Mouse (Mus musculus): Measurements from ENCODE around the gene Lgi2. TPM values are rescaled to one million over a fixed set of nuclear protein-coding genes. Genes with fewer than 3 reads are reported as not detected.

Lgi2 gene
- polyA plus RNA-seq, 1 experiment from 2014 or later: 0.26 TPM

DNA sequence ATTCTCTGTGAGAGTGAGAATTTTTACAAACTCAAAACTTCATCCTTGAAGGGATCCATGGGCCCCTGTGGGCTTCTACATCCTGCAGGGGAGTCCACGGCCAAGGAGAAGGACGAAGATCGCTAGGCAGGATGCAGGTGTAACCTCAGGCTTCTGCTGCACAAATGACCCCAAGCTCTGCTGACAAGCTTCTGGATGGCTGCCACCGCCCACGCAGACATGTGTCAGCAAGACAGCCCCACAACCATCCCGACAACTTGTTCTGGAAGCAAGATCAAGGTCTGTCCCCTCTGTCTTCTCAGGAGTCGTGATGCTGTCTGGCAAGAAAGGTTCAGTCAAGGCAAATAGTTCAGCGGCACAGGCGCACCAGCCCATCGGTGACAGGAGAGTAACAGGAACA lies 43.4 kb upstream of the Lgi2 start:
- no peak overlapping the region for H3K27ac ChIP-seq (ENCODE audit: low read depth)
- no peak overlapping the region for H3K4me3 ChIP-seq (ENCODE audit: low read depth, low read length)
- no peak overlapping the region for H3K9ac ChIP-seq (replicated peaks)
- no peaks in the 10 kb centered on the region for H3K27me3 ChIP-seq (ENCODE audit: insufficient read depth, low read length)
- H3K36me3 ChIP-seq (replicated peaks; ENCODE audit: insufficient read depth, low read length): no peaks in the 10 kb centered on the region
- H3K4me1 ChIP-seq (ENCODE audit: insufficient read depth): no peaks in the 10 kb centered on the region
- 55% methylated on average over 10 of the region's 10 CpGs for WGBS (ENCODE audit: insufficient replicate concordance)
- ATAC-seq (no peak), DNase-seq (no peak)
- H3K9me3 ChIP-seq (ENCODE audit: low read length): no peaks in the 10 kb centered on the region
- no peak overlapping the region for H3K4me2 ChIP-seq (ENCODE audit: low read depth, low read length)
- TF ChIP-seq EP300 (IDR thresholded peaks at IDR 0.05; ENCODE audit: low read depth) (no peak), CTCF (IDR thresholded peaks at IDR 0.05; ENCODE audit: low read depth) (no peak)

DNA sequence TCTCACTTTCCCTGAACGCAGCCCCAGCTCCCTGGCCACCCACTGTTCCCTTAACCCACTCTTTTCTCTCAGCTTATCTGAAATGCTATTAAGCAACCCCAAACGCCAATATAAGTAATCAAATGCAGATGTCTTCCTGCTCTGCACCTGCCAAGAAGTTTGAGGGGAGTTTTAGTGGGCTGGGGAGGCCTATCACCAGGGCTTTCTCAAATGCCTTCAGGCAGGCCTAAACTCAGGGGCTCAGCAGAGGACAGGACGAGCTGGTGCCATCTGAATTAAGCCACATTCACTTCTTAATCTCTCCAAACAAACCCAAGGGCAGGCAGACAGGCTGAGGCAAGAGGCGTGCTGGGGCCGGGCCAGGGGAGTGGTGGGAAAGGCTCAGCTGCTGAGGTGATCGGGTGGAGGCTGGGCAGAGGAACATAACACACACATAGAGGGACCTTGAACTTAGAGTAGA lies 38.4 kb upstream of the Lgi2 start:
- no peaks in the 10 kb centered on the region for H3K4me1 ChIP-seq (ENCODE audit: insufficient read depth)
- H3K36me3 ChIP-seq (replicated peaks; ENCODE audit: insufficient read depth, low read length): no peaks in the 10 kb centered on the region
- no peaks in the 10 kb centered on the region for H3K27me3 ChIP-seq (ENCODE audit: insufficient read depth, low read length)
- H3K4me3 ChIP-seq (ENCODE audit: low read depth, low read length): no peak overlapping the region
- 55% methylated on average over 6 of the region's 6 CpGs for WGBS (ENCODE audit: insufficient replicate concordance)
- no peaks in the 10 kb centered on the region for H3K9me3 ChIP-seq (ENCODE audit: low read length)
- no peak overlapping the region for H3K27ac ChIP-seq (ENCODE audit: low read depth)
- no peak for DNase-seq
- H3K4me2 ChIP-seq (ENCODE audit: low read depth, low read length): no peak overlapping the region
- H3K9ac ChIP-seq (replicated peaks): no peak overlapping the region
- TF ChIP-seq CTCF (IDR thresholded peaks at IDR 0.05; ENCODE audit: low read depth): no peak
- TF ChIP-seq EP300 (IDR thresholded peaks at IDR 0.05; ENCODE audit: low read depth): no peak
- no peak for ATAC-seq

DNA sequence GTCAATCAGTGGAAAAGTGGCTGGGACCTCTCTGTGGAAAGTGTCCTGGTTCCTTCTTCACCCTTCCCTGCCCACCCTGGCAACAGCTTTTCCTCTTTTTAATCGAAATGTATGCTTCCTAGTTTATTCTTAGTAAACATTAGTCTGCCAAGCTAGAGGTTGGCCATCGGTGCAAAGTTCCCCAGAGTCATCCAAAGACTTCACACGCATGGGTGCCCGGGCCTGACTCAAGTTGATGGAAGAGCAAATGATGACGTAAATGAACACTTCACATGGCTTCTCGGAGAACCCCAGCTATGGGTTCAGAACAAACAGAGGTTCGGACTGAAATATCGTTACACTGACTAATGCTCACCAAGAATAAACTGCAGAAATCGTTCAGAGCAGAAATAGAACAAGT lies 24.4 kb upstream of the Lgi2 start:
- Histone ChIP-seq H3K9ac (replicated peaks) (no peak overlapping the region), H3K9me3 (ENCODE audit: low read length) (no peaks in the 10 kb centered on the region), H3K27ac (ENCODE audit: low read depth) (no peak overlapping the region), H3K27me3 (ENCODE audit: insufficient read depth, low read length) (no peaks in the 10 kb centered on the region), H3K36me3 (replicated peaks; ENCODE audit: insufficient read depth, low read length) (no peaks in the 10 kb centered on the region), H3K4me1 (ENCODE audit: insufficient read depth) (no peaks in the 10 kb centered on the region), H3K4me2 (ENCODE audit: low read depth, low read length) (no peak overlapping the region), H3K4me3 (ENCODE audit: low read depth, low read length) (no peak overlapping the region)
- 74% methylated on average over 9 of the region's 9 CpGs for WGBS (ENCODE audit: insufficient replicate concordance)
- DNase-seq: no peak
- ATAC-seq: no peak
- no peak for TF ChIP-seq CTCF (IDR thresholded peaks at IDR 0.05; ENCODE audit: low read depth)
- TF ChIP-seq EP300 (IDR thresholded peaks at IDR 0.05; ENCODE audit: low read depth): no peak

DNA sequence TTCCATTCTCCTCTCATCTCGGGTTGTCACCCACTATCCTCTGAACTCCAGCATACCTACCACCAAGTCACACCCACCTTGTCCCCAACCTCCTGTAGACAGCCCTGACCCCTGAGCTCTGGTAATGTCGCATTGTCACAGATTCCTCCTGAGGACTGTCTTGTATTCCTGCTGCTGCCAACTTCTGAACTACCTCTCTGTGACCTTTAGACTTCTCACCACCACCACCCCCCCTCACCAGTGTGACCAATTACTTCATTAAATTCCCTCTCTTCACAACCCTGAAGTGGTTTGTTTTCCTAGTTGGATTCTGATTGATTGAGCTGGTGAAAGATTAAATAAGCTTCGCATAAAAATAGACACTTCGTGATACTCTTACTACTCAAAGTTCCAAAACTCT lies 22.4 kb upstream of the Lgi2 start:
- H3K4me2 ChIP-seq (ENCODE audit: low read depth, low read length): no peak overlapping the region
- H3K4me1 ChIP-seq (ENCODE audit: insufficient read depth): no peaks in the 10 kb centered on the region
- no peaks in the 10 kb centered on the region for H3K36me3 ChIP-seq (replicated peaks; ENCODE audit: insufficient read depth, low read length)
- TF ChIP-seq CTCF (IDR thresholded peaks at IDR 0.05; ENCODE audit: low read depth) (no peak), EP300 (IDR thresholded peaks at IDR 0.05; ENCODE audit: low read depth) (no peak)
- no peaks in the 10 kb centered on the region for H3K27me3 ChIP-seq (ENCODE audit: insufficient read depth, low read length)
- no peak overlapping the region for H3K9ac ChIP-seq (replicated peaks)
- H3K4me3 ChIP-seq (ENCODE audit: low read depth, low read length): no peak overlapping the region
- 0 out of 2 replicates have a peak, but pooled peaks have one; percentile 36 for ATAC-seq
- no peaks in the 10 kb centered on the region for H3K9me3 ChIP-seq (ENCODE audit: low read length)
- no peak overlapping the region for H3K27ac ChIP-seq (ENCODE audit: low read depth)
- 59% methylated on average over 4 of the region's 4 CpGs for WGBS (ENCODE audit: insufficient replicate concordance)
- DNase-seq: no peak

DNA sequence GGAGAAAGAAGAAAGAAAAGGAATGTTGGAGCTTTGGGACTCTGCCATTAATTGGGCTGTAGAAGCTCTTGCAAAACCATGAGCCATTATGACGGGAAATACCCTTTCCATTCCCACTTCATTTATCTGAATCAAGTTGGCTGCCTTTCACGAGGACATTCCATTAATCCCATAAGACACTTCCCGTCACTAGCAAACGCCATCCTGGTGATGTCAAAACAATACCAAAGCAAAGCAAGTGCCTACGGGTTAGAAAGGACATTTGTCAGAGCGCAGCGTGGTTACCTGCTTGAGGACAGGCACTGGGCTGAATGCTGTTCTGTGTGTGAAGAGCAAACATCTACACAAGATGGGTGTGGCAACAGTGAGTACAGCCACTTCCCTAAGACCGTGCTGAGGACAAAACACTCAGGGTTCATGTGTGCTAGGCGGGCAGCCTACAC lies 21.1 kb upstream of the Lgi2 start:
- no peak overlapping the region for H3K9ac ChIP-seq (replicated peaks)
- H3K27ac ChIP-seq (ENCODE audit: low read depth): no peak overlapping the region
- no peak overlapping the region for H3K4me3 ChIP-seq (ENCODE audit: low read depth, low read length)
- H3K27me3 ChIP-seq (ENCODE audit: insufficient read depth, low read length): no peaks in the 10 kb centered on the region
- 72% methylated on average over 9 of the region's 9 CpGs for whole genome bisulfite sequencing (ENCODE audit: insufficient replicate concordance)
- H3K4me2 ChIP-seq (ENCODE audit: low read depth, low read length): no peak overlapping the region
- no peaks in the 10 kb centered on the region for H3K9me3 ChIP-seq (ENCODE audit: low read length)
- DNase-seq (no peak), ATAC-seq (no peak)
- H3K4me1 ChIP-seq (ENCODE audit: insufficient read depth): no peaks in the 10 kb centered on the region
- TF ChIP-seq CTCF (IDR thresholded peaks at IDR 0.05; ENCODE audit: low read depth): no peak
- no peak for TF ChIP-seq EP300 (IDR thresholded peaks at IDR 0.05; ENCODE audit: low read depth)
- H3K36me3 ChIP-seq (replicated peaks; ENCODE audit: insufficient read depth, low read length): no peaks in the 10 kb centered on the region

DNA sequence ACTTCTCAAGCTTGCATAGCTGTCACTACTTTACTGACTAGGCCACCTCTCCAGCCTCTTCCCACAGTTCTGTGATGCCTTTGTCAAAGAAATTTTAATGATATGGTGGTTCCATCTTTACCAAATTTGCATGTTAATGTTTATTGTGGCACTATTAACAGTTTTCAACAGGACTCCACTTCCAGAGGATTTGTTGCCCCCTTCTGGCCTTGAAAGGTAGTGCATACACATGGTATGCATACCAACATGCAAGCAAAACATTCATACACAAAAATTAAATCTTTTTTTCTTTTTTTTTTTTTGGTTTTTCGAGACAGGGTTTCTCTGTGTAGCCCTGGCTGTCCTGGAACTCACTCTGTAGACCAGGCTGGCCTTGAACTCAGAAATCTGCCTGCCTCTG lies 6.3 kb upstream of the Lgi2 start:
- Histone ChIP-seq H3K4me2 (ENCODE audit: low read depth, low read length) (no peak overlapping the region), H3K4me1 (ENCODE audit: insufficient read depth) (no peaks in the 10 kb centered on the region), H3K36me3 (replicated peaks; ENCODE audit: insufficient read depth, low read length) (no peaks in the 10 kb centered on the region), H3K27me3 (ENCODE audit: insufficient read depth, low read length) (no peaks in the 10 kb centered on the region), H3K9me3 (ENCODE audit: low read length) (peaks cover 11% of the 10 kb centered on the region), H3K4me3 (ENCODE audit: low read depth, low read length) (no peak overlapping the region), H3K27ac (ENCODE audit: low read depth) (no peak overlapping the region), H3K9ac (replicated peaks) (no peak overlapping the region)
- TF ChIP-seq CTCF (IDR thresholded peaks at IDR 0.05; ENCODE audit: low read depth) (peak; percentile 30; the same call in 1 of the 2 replicates), EP300 (IDR thresholded peaks at IDR 0.05; ENCODE audit: low read depth) (no peak)
- ATAC-seq (no peak), DNase-seq (no peak)
- 9% methylated on average over 1 of the region's 1 CpGs for WGBS (ENCODE audit: insufficient replicate concordance)

DNA sequence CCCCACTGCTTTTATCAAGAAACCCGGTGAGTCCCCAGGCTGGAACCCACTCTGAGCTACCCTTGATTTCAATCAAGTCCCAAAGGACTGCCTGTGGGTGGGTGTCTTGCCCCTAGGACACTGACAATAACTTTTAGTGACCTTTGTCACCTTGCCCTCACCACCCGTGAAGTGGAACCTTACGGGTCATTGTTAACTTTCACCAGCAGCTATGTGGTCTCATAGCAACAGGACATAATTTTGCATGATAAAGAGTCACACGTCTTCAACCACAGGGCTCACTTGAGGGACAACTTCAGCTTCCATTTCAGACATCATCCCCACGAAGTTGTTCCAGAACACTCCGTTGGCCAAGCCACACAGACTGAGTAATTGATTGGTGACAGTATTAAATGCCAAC lies 4.5 kb upstream of the Lgi2 start:
- no peak for ATAC-seq
- Histone ChIP-seq H3K4me3 (ENCODE audit: low read depth, low read length) (no peak overlapping the region), H3K9ac (replicated peaks) (no peak overlapping the region), H3K27me3 (ENCODE audit: insufficient read depth, low read length) (peaks cover 8% of the 10 kb centered on the region), H3K9me3 (ENCODE audit: low read length) (peaks cover 11% of the 10 kb centered on the region), H3K27ac (ENCODE audit: low read depth) (no peak overlapping the region), H3K36me3 (replicated peaks; ENCODE audit: insufficient read depth, low read length) (no peaks in the 10 kb centered on the region), H3K4me1 (ENCODE audit: insufficient read depth) (peaks cover 4% of the 10 kb centered on the region; the same call in 1 of the 2 replicates), H3K4me2 (ENCODE audit: low read depth, low read length) (no peak overlapping the region)
- no peak for DNase-seq
- TF ChIP-seq EP300 (IDR thresholded peaks at IDR 0.05; ENCODE audit: low read depth) (no peak), CTCF (IDR thresholded peaks at IDR 0.05; ENCODE audit: low read depth) (no peak)
- 64% methylated on average over 6 of the region's 6 CpGs for WGBS (ENCODE audit: insufficient replicate concordance)
